Mouse (Mus musculus) liver, adult 2 months (tissue): ENCODE results near the gene Galnt14.

Experiments used
- CTCF ChIP-seq: fragments of 200-500 bp; IDR thresholded peaks from 2 replicates; pipeline ENCODE4 v1.5.1; 2011; ENCODE audit warnings: low read depth, low read length, control low read depth
- POLR2A ChIP-seq: fragments of 200-500 bp; IDR thresholded peaks from 2 replicates; pipeline ENCODE4 v1.6.1; 2011; ENCODE audit warnings: low read length, control low read depth; ENCODE audit not compliant: insufficient read depth; ENCODE audit errors: extremely low read depth

GRCm38 (mm10) chr17:73592081-73592480 lies 118.2 kb downstream of the Galnt14 start:
- TF ChIP-seq CTCF, result no peak
- no peak for TF ChIP-seq POLR2A
